Mouse (Mus musculus) heart, postnatal 0 days (tissue): ENCODE results near the gene Lrfn2. TPM values are rescaled to one million over a fixed set of nuclear protein-coding genes. Genes with fewer than 3 reads are reported as not detected.
A peak's percentile ranks its signal among the peaks of the same experiment; 100 is the strongest.

ENCODE experiments used
- ATAC-seq: fragments of 200-750 bp; cut with Nextera tagmentation; 2 replicates; pipeline ENCODE4 v1.8.0; 2017; ENCODE audit warnings: low read depth, moderate number of reproducible peaks, moderate library complexity; ENCODE audit not compliant: insufficient read depth
- DNase-seq: peaks from one replicate; pipeline ENCODE4 v3.0.0-alpha.2; 2016; ENCODE audit warnings: low spot score
- H3K27ac ChIP-seq: fragments of 300-500 bp; sonication (generic); 2 replicates; pipeline ENCODE4 v1.5.1; 2014; ENCODE audit warnings: low read depth, mild to moderate bottlenecking
- H3K27me3 ChIP-seq: fragments of 300-500 bp; sonication (generic); 2 replicates; pipeline ENCODE4 v1.6.1; 2014; ENCODE audit warnings: low read length, mixed read lengths; ENCODE audit not compliant: control insufficient read depth, insufficient read depth
- H3K36me3 ChIP-seq: fragments of 300-500 bp; sonication (generic); replicated peaks from 2 replicates; pipeline ENCODE4 v1.6.1; 2014; ENCODE audit warnings: low read length, mixed read lengths; ENCODE audit not compliant: control insufficient read depth, insufficient read depth
- H3K4me1 ChIP-seq: fragments of 300-500 bp; sonication (generic); 2 replicates; pipeline ENCODE4 v1.6.1; 2014; ENCODE audit warnings: antibody characterized with exemption; ENCODE audit not compliant: control insufficient read depth, insufficient read depth
- H3K4me2 ChIP-seq: fragments of 300-500 bp; sonication (generic); 2 replicates; pipeline ENCODE4 v1.6.1; 2014; ENCODE audit warnings: low read depth, mild to moderate bottlenecking, low read length, moderate library complexity
- H3K4me3 ChIP-seq: fragments of 300-500 bp; sonication (generic); 2 replicates; pipeline ENCODE4 v1.5.1; 2014; ENCODE audit warnings: low read depth, low read length
- H3K9ac ChIP-seq: fragments of 300-500 bp; sonication (generic); replicated peaks from 2 replicates; pipeline ENCODE4 v1.6.1; 2014; ENCODE audit warnings: low read depth, low read length, mixed read lengths
- H3K9me3 ChIP-seq: fragments of 300-500 bp; sonication (generic); replicated peaks from 2 replicates; pipeline ENCODE4 v1.6.1; 2016; ENCODE audit warnings: low read length; ENCODE audit not compliant: control insufficient read depth
- CTCF ChIP-seq: IDR thresholded peaks from 2 replicates; pipeline ENCODE4 v1.5.1; 2016; ENCODE audit warnings: antibody characterized with exemption, control low read depth, low read depth
- EP300 ChIP-seq: IDR thresholded peaks from 2 replicates; pipeline ENCODE4 v1.6.1; 2016; ENCODE audit warnings: antibody characterized with exemption, low read depth
- WGBS: fragments of 180-500 bp; shearing (Covaris S2); extraction: QIAGEN DNeasy Blood & Tissue Kit; methylation state at CpG from one replicate; pipeline ENCODE4 v1.1.7; 2014; 5-methylcytosine and 5-hydroxymethylcytosine counted together
- polyA plus RNA-seq: library from polyadenylated mRNA; unstranded; fragments of >200 nt; fragmentation: Nextera tagmentation; extraction: Ambion mirVana; gene quantifications from 2 replicates; pipeline ENCODE4 v1.2.1, GENCODE M21; 2015
- total RNA-seq: library from RNA; depleted of rRNA; stranded (reverse); fragments of >200 nt; gene quantifications from 2 replicates; pipeline ENCODE4 v1.2.3, GENCODE M21; 2014; ENCODE audit warnings: low replicate concordance

The Lrfn2 gene
- total and polyA plus RNA-seq, 2 experiments from 2014 or later = 0.04 TPM; not detected in 1

- no peak for TF ChIP-seq CTCF
- no peak for TF ChIP-seq EP300
Measured at GRCm38 (mm10) chr17:49017438-49018415, 85.5 kb downstream of the Lrfn2 start.

GRCm38 (mm10) chr17:49018774-49019488, 86.8 kb downstream of the Lrfn2 start:
- 0 out of 2 replicates have a peak, but pooled peaks cover 4% of the 10 kb centered on the region for H3K27me3 ChIP-seq
- no peak for DNase-seq
- H3K4me1 ChIP-seq = no peaks in the 10 kb centered on the region
- no peak for TF ChIP-seq CTCF
- TF ChIP-seq EP300 = no peak
- H3K4me3 ChIP-seq = no peak overlapping the region
- H3K9me3 ChIP-seq = no peaks in the 10 kb centered on the region
- H3K27ac ChIP-seq = no peak overlapping the region
- no peaks in the 10 kb centered on the region for H3K36me3 ChIP-seq
- no peak for ATAC-seq
- 63% methylated on average over 8 of the region's 8 CpGs for WGBS
- no peak overlapping the region for H3K4me2 ChIP-seq
- no peak overlapping the region for H3K9ac ChIP-seq

More at GRCm38 (mm10) chr17:49017438-49018415, 85.5 kb downstream of the Lrfn2 start:
- no peak for DNase-seq
- Histone ChIP-seq H3K4me1 (no peaks in the 10 kb centered on the region), H3K27ac (no peak overlapping the region), H3K9me3 (no peaks in the 10 kb centered on the region), H3K4me2 (no peak overlapping the region), H3K4me3 (no peak overlapping the region), H3K27me3 (0 out of 2 replicates have a peak, but pooled peaks cover 4% of the 10 kb centered on the region), H3K9ac (no peak overlapping the region), H3K36me3 (no peaks in the 10 kb centered on the region)
- 45% methylated on average over 17 of the region's 17 CpGs for WGBS
- no peak for ATAC-seq

DNA sequence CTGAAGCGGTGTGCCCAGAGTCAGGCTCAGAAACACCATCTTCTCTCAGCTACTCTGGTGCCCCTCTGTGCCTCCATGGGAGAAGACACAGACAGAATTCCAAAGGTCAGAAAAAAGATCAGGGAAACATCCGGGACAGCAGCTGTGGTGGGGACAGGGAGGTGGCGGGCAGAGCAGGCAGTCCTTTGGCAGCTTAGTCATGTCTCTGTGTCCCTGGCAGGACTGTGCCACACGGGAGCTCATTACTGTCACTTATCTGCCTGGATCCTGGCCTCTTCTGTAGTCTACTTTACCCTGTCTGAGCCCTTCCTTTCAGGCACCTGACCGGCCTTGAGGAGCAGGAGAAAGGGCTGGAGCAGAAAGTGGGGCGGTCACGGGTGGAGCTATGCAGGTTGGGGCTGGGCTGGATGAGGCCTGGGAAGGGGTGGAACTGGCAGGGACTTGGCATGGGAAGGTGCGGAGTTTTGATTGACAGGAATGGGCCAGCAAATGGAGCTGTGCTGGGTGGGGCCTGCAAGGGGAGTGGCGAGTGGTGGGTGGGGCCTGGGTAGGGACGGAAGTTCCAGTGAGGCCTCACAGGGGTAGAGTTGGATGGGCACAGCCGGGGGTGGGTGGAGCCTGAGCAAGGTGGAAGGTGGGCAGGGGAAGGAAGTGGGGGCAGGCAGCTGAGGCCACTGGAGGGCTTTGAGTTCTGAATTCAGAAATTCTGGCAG, 97.5 kb downstream of the Lrfn2 start:
- WGBS = 35% methylated on average over 11 of the region's 11 CpGs
- peak; percentile 61; the same call in 1 of the 2 replicates for ATAC-seq

DNA sequence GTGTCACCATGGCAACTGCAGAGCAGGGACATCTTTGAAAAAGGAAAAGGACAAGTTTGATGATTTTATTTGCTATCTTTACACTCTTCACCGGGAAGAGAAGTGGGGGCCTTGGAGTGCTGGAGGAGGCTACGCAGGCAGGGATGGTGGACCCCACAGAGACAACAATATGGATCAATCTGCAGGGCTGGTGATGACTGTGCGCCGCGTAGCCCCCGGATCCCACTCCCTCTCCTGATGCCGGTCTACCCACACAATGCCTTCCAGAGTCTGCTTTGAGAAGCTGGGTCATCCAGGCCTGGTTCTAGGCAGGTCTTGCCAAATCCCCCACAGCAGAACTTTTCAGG, 98.1 kb downstream of the Lrfn2 start:
- H3K4me1 ChIP-seq = no peaks in the 10 kb centered on the region
- H3K36me3 ChIP-seq = no peaks in the 10 kb centered on the region
- 89% methylated on average over 7 of the region's 7 CpGs for WGBS
- TF ChIP-seq CTCF = no peak
- no peak for TF ChIP-seq EP300
- H3K4me2 ChIP-seq = no peak overlapping the region
- ATAC-seq = no peak
- peaks cover 22% of the 10 kb centered on the region; the same call in 1 of the 2 replicates for H3K27me3 ChIP-seq
- no peak overlapping the region for H3K27ac ChIP-seq
- H3K4me3 ChIP-seq = no peak overlapping the region
- H3K9me3 ChIP-seq = no peaks in the 10 kb centered on the region
- DNase-seq = no peak
- no peak overlapping the region for H3K9ac ChIP-seq

More for the DNA sequence above, 97.5 kb downstream of the Lrfn2 start:
- H3K9ac ChIP-seq = no peak overlapping the region
- H3K4me2 ChIP-seq = no peak overlapping the region
- peaks cover 18% of the 10 kb centered on the region; the same call in 1 of the 2 replicates for H3K27me3 ChIP-seq
- H3K36me3 ChIP-seq = no peaks in the 10 kb centered on the region
- peak; percentile 27 for DNase-seq
- H3K4me3 ChIP-seq = no peak overlapping the region
- no peak overlapping the region for H3K27ac ChIP-seq
- no peaks in the 10 kb centered on the region for H3K9me3 ChIP-seq
- no peaks in the 10 kb centered on the region for H3K4me1 ChIP-seq
- TF ChIP-seq CTCF = no peak
- TF ChIP-seq EP300 = no peak

- ATAC-seq (no peak), DNase-seq (no peak)
- Histone ChIP-seq H3K4me1 (no peaks in the 10 kb centered on the region), H3K27ac (no peak overlapping the region), H3K4me2 (no peak overlapping the region), H3K27me3 (peaks cover 25% of the 10 kb centered on the region; the same call in 1 of the 2 replicates), H3K4me3 (no peak overlapping the region), H3K36me3 (no peaks in the 10 kb centered on the region), H3K9ac (no peak overlapping the region), H3K9me3 (no peaks in the 10 kb centered on the region)
- TF ChIP-seq CTCF (no peak), EP300 (no peak)
- 87% methylated on average over 5 of the region's 5 CpGs for WGBS
Measured at GRCm38 (mm10) chr17:49030841-49031240, 98.7 kb downstream of the Lrfn2 start.
